Mouse (Mus musculus): ENCODE data around the gene Uck1.

GRCm38 (mm10) chr2:32252658-32253057 lies 7.3 kb downstream of the Uck1 start:
- TF ChIP-seq GATA1 (IDR thresholded peaks at IDR 0.05; ENCODE audit: borderline replicate concordance, low read length): no peak
- TF ChIP-seq FLI1 (IDR thresholded peaks at IDR 0.05; ENCODE audit: low read length): no peak

Measured in megakaryocyte, embryonic 14.5 days (primary cell).